Mouse (Mus musculus) lung, embryonic 14.5 days (tissue): ENCODE data around the gene Pla2g5. TPM values are rescaled to one million over a fixed set of nuclear protein-coding genes. Genes with fewer than 3 reads are reported as not detected.

ENCODE experiments used
- ATAC-seq: fragments of 200-750 bp; cut with Nextera tagmentation; 2 replicates; pipeline ENCODE4 v1.8.0; 2017; ENCODE audit warnings: mild to moderate bottlenecking, moderate TSS enrichment, moderate library complexity; ENCODE audit not compliant: insufficient read depth
- DNase-seq: peaks from one replicate; pipeline ENCODE4 v3.0.0-alpha.2; 2015
- H3K27ac ChIP-seq: fragments of 300-500 bp; sonication (generic); 2 replicates; pipeline ENCODE4 v1.5.1; 2014; ENCODE audit warnings: low read depth, mild to moderate bottlenecking, moderate library complexity
- H3K27me3 ChIP-seq: fragments of 300-500 bp; sonication (generic); 2 replicates; pipeline ENCODE4 v1.6.1; 2014; ENCODE audit warnings: low read length, control low read depth; ENCODE audit not compliant: insufficient read depth
- H3K36me3 ChIP-seq: fragments of 300-500 bp; sonication (generic); 2 replicates; pipeline ENCODE4 v1.6.1; 2014; ENCODE audit warnings: control low read depth; ENCODE audit not compliant: insufficient read depth
- H3K4me1 ChIP-seq: fragments of 300-500 bp; sonication (generic); 2 replicates; pipeline ENCODE4 v1.6.1; 2014; ENCODE audit warnings: antibody characterized with exemption, control low read depth; ENCODE audit not compliant: insufficient read depth
- H3K4me2 ChIP-seq: fragments of 300-500 bp; sonication (generic); 2 replicates; pipeline ENCODE4 v1.6.1; 2014; ENCODE audit warnings: mild to moderate bottlenecking
- H3K4me3 ChIP-seq: fragments of 300-500 bp; sonication (generic); 2 replicates; pipeline ENCODE4 v1.5.1; 2014; ENCODE audit warnings: low read depth, low read length
- H3K9ac ChIP-seq: fragments of 300-500 bp; sonication (generic); 2 replicates; pipeline ENCODE4 v1.6.1; 2014
- H3K9me3 ChIP-seq: fragments of 300-500 bp; sonication (generic); 2 replicates; pipeline ENCODE4 v1.6.1; 2016; ENCODE audit warnings: low read depth, low read length, control low read depth
- CTCF ChIP-seq: IDR thresholded peaks from 2 replicates; pipeline ENCODE4 v1.5.1; 2016; ENCODE audit warnings: antibody characterized with exemption, low read depth
- WGBS: fragments of 180-500 bp; shearing (Covaris S2); extraction: QIAGEN DNeasy Blood & Tissue Kit; methylation state at CpG from one replicate; pipeline ENCODE4 v1.1.7; 2014; 5-methylcytosine and 5-hydroxymethylcytosine counted together
- polyA plus RNA-seq: library from polyadenylated mRNA; unstranded; fragments of >200 nt; fragmentation: Nextera tagmentation; extraction: Ambion mirVana; gene quantifications from 2 replicates; pipeline ENCODE4 v1.2.1, GENCODE M21; 2014

Gene Pla2g5
- polyA plus RNA-seq, 1 experiment from 2014 or later: 0.61 TPM

DNA sequence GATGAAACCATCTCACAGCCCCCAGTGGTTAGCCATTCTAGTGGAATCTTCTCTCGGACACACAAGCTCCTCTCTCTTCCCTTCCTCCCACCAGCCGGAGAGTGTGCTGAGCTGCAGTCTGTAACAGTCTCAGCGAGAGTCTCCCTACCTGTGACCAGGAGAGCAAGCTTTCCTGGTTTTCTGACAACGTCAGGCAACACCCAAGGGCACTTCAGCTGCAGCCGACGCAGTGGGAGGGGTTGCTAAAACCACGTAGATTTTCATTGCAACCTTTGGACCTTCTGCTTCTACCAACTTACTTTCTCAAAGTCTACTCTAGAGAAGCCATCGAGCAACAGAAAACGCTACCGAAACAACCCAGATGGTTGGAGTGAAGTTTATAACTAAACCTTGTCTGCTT, 91.3 kb downstream of the Pla2g5 start:
- no peaks in the 10 kb centered on the region for H3K36me3 ChIP-seq
- no peaks in the 10 kb centered on the region for H3K27me3 ChIP-seq
- no peak overlapping the region for H3K9ac ChIP-seq
- no peak overlapping the region for H3K27ac ChIP-seq
- no peaks in the 10 kb centered on the region for H3K9me3 ChIP-seq
- no peak overlapping the region for H3K4me2 ChIP-seq
- DNase-seq (no peak), ATAC-seq (no peak)
- no peaks in the 10 kb centered on the region for H3K4me1 ChIP-seq
- 64% methylated on average over 10 of the region's 10 CpGs for WGBS
- no peak for TF ChIP-seq CTCF
- H3K4me3 ChIP-seq: no peak overlapping the region

DNA sequence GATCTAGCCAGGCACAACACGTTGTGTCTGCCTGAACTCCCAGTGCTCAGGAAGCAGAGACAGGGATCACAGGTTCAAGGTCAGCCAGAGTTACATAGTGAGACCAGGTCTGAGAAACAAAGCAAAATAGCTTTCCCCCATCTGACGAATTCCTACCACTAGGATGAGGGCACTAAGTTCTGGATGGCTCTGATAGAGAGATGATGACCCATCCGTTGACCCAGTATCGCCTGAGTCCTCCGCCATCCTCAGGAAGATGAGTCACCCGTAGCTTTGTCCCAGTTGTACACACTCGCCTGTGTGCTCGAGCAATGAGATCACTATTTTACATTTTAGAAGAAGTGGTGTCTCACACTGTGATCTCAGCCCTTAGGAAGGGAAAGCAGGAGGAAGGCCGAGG, 101.0 kb downstream of the Pla2g5 start:
- Histone ChIP-seq H3K36me3 (no peaks in the 10 kb centered on the region), H3K9me3 (no peaks in the 10 kb centered on the region), H3K27ac (no peak overlapping the region), H3K4me2 (no peak overlapping the region), H3K27me3 (no peaks in the 10 kb centered on the region), H3K4me1 (no peaks in the 10 kb centered on the region), H3K9ac (no peak overlapping the region), H3K4me3 (no peak overlapping the region)
- no peak for TF ChIP-seq CTCF
- ATAC-seq: no peak
- no peak for DNase-seq
- WGBS: 61% methylated on average over 9 of the region's 9 CpGs

GRCm38 (mm10) chr4:138757416-138757815, 105.9 kb downstream of the Pla2g5 start, which contains the start of gene Pla2g2f:
Gene Pla2g2f, minus strand, starts transcription at chr4:138757626.
- Histone ChIP-seq H3K4me1 (no peaks in the 10 kb centered on the region), H3K27ac (no peak within 1 kb of the TSS), H3K27me3 (no peaks in the 10 kb centered on the region), H3K4me2 (no peak within 1 kb of the TSS), H3K36me3 (no peaks in the 10 kb centered on the region), H3K9ac (no peak within 1 kb of the TSS), H3K9me3 (no peaks in the 10 kb centered on the region), H3K4me3 (no peak within 1 kb of the TSS)
- no peak for TF ChIP-seq CTCF
- 79% methylated on average over 8 of the region's 8 CpGs for WGBS
- DNase-seq: no peak
- ATAC-seq: no peak

- no peaks in the 10 kb centered on the region for H3K9me3 ChIP-seq
- H3K36me3 ChIP-seq: no peaks in the 10 kb centered on the region
- TF ChIP-seq CTCF: no peak
- DNase-seq: no peak
- H3K9ac ChIP-seq: no peak overlapping the region
- H3K4me1 ChIP-seq: no peaks in the 10 kb centered on the region
- WGBS: 71% methylated on average over 11 of the region's 11 CpGs
- no peak overlapping the region for H3K4me3 ChIP-seq
- H3K4me2 ChIP-seq: no peak overlapping the region
- H3K27ac ChIP-seq: no peak overlapping the region
- no peak for ATAC-seq
- no peaks in the 10 kb centered on the region for H3K27me3 ChIP-seq
Observed at GRCm38 (mm10) chr4:138755983-138756382, 107.3 kb downstream of the Pla2g5 start.

DNA sequence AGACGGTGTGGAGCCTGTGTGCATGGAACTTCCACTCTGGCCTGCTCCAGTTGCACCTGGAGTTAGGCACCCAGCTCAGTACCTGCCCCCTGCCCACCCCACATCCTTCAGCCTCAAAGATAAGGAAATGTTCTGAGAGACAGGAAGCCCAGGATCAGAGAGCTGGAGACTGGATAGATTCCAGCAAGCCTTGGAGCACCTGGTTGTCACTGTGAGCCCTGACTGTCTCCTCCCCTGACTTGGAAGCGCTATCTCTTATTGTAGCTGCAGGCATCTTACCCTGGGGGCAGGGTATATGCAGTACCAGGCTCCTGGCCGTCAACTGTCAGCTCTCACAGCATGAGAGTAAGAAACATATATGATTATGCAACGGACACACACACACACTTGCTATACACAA, 107.8 kb downstream of the Pla2g5 start:
- H3K4me3 ChIP-seq: no peak overlapping the region
- no peak for ATAC-seq
- H3K9ac ChIP-seq: no peak overlapping the region
- no peak overlapping the region for H3K4me2 ChIP-seq
- TF ChIP-seq CTCF: no peak
- no peaks in the 10 kb centered on the region for H3K9me3 ChIP-seq
- no peak for DNase-seq
- no peaks in the 10 kb centered on the region for H3K4me1 ChIP-seq
- H3K36me3 ChIP-seq: no peaks in the 10 kb centered on the region
- no peaks in the 10 kb centered on the region for H3K27me3 ChIP-seq
- no peak overlapping the region for H3K27ac ChIP-seq
- WGBS: 59% methylated on average over 4 of the region's 4 CpGs

GRCm38 (mm10) chr4:138754432-138754831, 108.8 kb downstream of the Pla2g5 start:
- H3K4me3 ChIP-seq: no peak overlapping the region
- H3K27me3 ChIP-seq: no peaks in the 10 kb centered on the region
- TF ChIP-seq CTCF: no peak
- no peak for ATAC-seq
- H3K36me3 ChIP-seq: no peaks in the 10 kb centered on the region
- no peak for DNase-seq
- H3K9ac ChIP-seq: no peak overlapping the region
- no peaks in the 10 kb centered on the region for H3K4me1 ChIP-seq
- H3K9me3 ChIP-seq: no peaks in the 10 kb centered on the region
- 62% methylated on average over 9 of the region's 9 CpGs for WGBS
- H3K27ac ChIP-seq: no peak overlapping the region
- H3K4me2 ChIP-seq: no peak overlapping the region

GRCm38 (mm10) chr4:138753608-138754007, 109.7 kb downstream of the Pla2g5 start:
- Histone ChIP-seq H3K27me3 (no peaks in the 10 kb centered on the region), H3K4me1 (no peaks in the 10 kb centered on the region), H3K9me3 (no peaks in the 10 kb centered on the region), H3K36me3 (no peaks in the 10 kb centered on the region), H3K27ac (no peak overlapping the region), H3K4me2 (no peak overlapping the region), H3K4me3 (no peak overlapping the region), H3K9ac (no peak overlapping the region)
- DNase-seq (no peak), ATAC-seq (no peak)
- TF ChIP-seq CTCF: no peak
- 87% methylated on average over 3 of the region's 3 CpGs for WGBS

DNA sequence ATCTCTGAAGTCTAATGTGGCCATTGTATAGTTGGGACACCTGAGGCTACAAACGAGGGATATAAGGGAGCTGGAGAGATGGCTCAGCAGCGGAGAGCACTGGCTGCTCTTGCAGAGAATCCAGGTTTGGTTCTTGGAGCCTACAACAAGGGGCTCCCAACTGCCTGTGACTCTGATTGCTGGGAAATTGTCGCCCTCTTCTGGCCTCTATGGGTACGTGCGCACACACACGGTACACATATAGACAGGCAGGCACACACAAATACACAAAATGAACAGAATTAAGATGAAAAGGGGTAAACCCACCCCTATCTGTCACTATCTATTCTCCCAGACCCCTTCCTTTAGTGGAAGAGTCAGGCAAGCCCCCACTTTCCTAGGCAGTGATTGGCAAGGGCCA, 110.7 kb downstream of the Pla2g5 start:
- H3K27ac ChIP-seq: no peak overlapping the region
- WGBS: 94% methylated on average over 6 of the region's 6 CpGs
- no peak overlapping the region for H3K9ac ChIP-seq
- H3K27me3 ChIP-seq: no peaks in the 10 kb centered on the region
- TF ChIP-seq CTCF: peak; percentile 29; the same call in 1 of the 2 replicates
- no peak for DNase-seq
- ATAC-seq: no peak
- H3K4me2 ChIP-seq: no peak overlapping the region
- H3K9me3 ChIP-seq: no peaks in the 10 kb centered on the region
- H3K4me1 ChIP-seq: no peaks in the 10 kb centered on the region
- no peaks in the 10 kb centered on the region for H3K36me3 ChIP-seq
- no peak overlapping the region for H3K4me3 ChIP-seq

Other genes starting within 250 kb of the Pla2g5 start
- gene Vwa5b1, start 227.6 kb downstream of the Pla2g5 start, polyA plus RNA-seq: 0.11 and 0.15 TPM in 2 replicates
- gene Pla2g2c, start 138.7 kb downstream of the Pla2g5 start, polyA plus RNA-seq: 0.15 and 0.25 TPM in 2 replicates
- gene Ubxn10, start 126.3 kb downstream of the Pla2g5 start, polyA plus RNA-seq: 1.5 and 1.7 TPM in 2 replicates
- gene Pla2g2f, start 105.9 kb downstream of the Pla2g5 start, polyA plus RNA-seq: not detected in 2 replicates
- gene Pla2g2d, start 87.7 kb downstream of the Pla2g5 start, polyA plus RNA-seq: 0.18 TPM in 1 of 2 replicates, not detected in the other
- gene Gm13030, start 10.5 kb upstream of the Pla2g5 start, polyA plus RNA-seq: not detected in 2 replicates
- gene Pla2g2e, start 14.5 kb upstream of the Pla2g5 start, polyA plus RNA-seq: not detected in 2 replicates
- gene Otud3, start 50.5 kb upstream of the Pla2g5 start, polyA plus RNA-seq: 3.0 and 3.2 TPM in 2 replicates
- 0.24 and 0.69 TPM in 2 replicates for gene Rnf186, start 103.6 kb upstream of the Pla2g5 start, polyA plus RNA-seq
- 2.6 and 3.7 TPM in 2 replicates for gene Tmco4, start 109.4 kb upstream of the Pla2g5 start, polyA plus RNA-seq
- gene Htr6, start 212.1 kb upstream of the Pla2g5 start, polyA plus RNA-seq: not detected in 2 replicates
- 43.8 and 48.0 TPM in 2 replicates for gene Nbl1, start 229.5 kb upstream of the Pla2g5 start, polyA plus RNA-seq